Mouse (Mus musculus): ENCODE results near the gene Gipc3.

DNA sequence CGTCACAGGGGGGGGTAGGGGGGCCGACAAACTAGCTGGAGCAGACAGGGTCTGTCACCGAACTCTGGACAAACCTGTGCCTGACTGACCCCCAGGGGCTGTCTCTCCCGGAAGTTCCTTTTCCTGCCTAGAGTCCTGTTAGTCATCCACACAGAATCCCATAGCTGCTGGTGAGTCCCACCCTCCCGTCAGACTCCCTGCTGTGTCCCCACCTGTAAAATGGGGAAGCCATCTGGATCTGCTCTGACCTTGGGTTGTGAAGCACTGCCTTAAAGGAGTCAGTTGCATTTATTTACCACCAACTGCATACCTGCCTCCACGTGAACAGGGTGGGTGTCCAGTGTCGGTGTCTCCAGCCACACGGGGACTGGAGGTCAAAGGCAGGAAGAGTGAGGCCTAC, 48.6 kb downstream of the Gipc3 start:
- no peak for TF ChIP-seq TAL1 (IDR thresholded peaks at IDR 0.05; ENCODE audit: low read length)
- no peak for TF ChIP-seq GATA1 (IDR thresholded peaks at IDR 0.05; ENCODE audit: low read length)
